Mouse (Mus musculus) liver, embryonic 12.5 days (tissue): ENCODE measurements around the gene Spag7. TPM values are rescaled to one million over a fixed set of nuclear protein-coding genes. Genes with fewer than 3 reads are reported as not detected.

Source experiments
- microRNA-seq: library from miRNA; unstranded; fragments of <30 nt; microRNA quantifications from one replicate; pipeline ENCODE4, GENCODE M21; 2017
- polyA plus RNA-seq: library from polyadenylated mRNA; unstranded; fragments of >200 nt; fragmentation: Nextera tagmentation; extraction: Ambion mirVana; gene quantifications from 2 replicates; pipeline ENCODE4 v1.2.1, GENCODE M21; 2016

Gene Spag7
- polyA plus RNA-seq, 1 experiment from 2014 or later: 84.5 TPM

Small RNAs within 50 kb of the gene (microRNA-seq; reads per million reads assigned to microRNA genes)
- not detected for gene Mir6925

Other genes with a start within 250 kb of the Spag7 start
- 17.9 and 22.5 TPM in 2 replicates for gene Arrb2, start 236.8 kb downstream of the Spag7 start, polyA plus RNA-seq
- gene Med11, start 217.5 kb downstream of the Spag7 start, polyA plus RNA-seq: 19.7 and 21.7 TPM in 2 replicates
- 0.12 and 0.23 TPM in 2 replicates for gene Zmynd15, start 210.0 kb downstream of the Spag7 start, polyA plus RNA-seq
- gene Cxcl16, start 209.4 kb downstream of the Spag7 start, polyA plus RNA-seq: 0.87 and 1.1 TPM in 2 replicates
- gene Tm4sf5, start 164.2 kb downstream of the Spag7 start, polyA plus RNA-seq: 2.8 and 2.9 TPM in 2 replicates
- 0.42 and 0.44 TPM in 2 replicates for gene Vmo1, start 154.8 kb downstream of the Spag7 start, polyA plus RNA-seq
- 15.3 and 17.5 TPM in 2 replicates for gene Gltpd2, start 150.2 kb downstream of the Spag7 start, polyA plus RNA-seq
- 415 and 437 TPM in 2 replicates for gene Psmb6, start 144.0 kb downstream of the Spag7 start, polyA plus RNA-seq
- gene Gm40193, start 136.5 kb downstream of the Spag7 start, polyA plus RNA-seq: not detected in 2 replicates
- gene Pld2, start 129.4 kb downstream of the Spag7 start, polyA plus RNA-seq: 2.0 and 2.6 TPM in 2 replicates
- 8.3 and 8.7 TPM in 2 replicates for gene Mink1, start 106.5 kb downstream of the Spag7 start, polyA plus RNA-seq
- gene 4930544D05Rik, start 53.6 kb downstream of the Spag7 start, polyA plus RNA-seq: not detected in 2 replicates
- not detected in 2 replicates for gene Chrne, start 50.2 kb downstream of the Spag7 start, polyA plus RNA-seq
- gene Gp1ba, start 30.3 kb downstream of the Spag7 start, polyA plus RNA-seq: 5.5 and 5.6 TPM in 2 replicates
- 73.6 and 86.1 TPM in 2 replicates for gene Rnf167, start 22.2 kb downstream of the Spag7 start, polyA plus RNA-seq
- 77.3 and 83.3 TPM in 2 replicates for gene Slc25a11, start 21.9 kb downstream of the Spag7 start, polyA plus RNA-seq
- 1,519 and 1,532 TPM in 2 replicates for gene Pfn1, start 14.8 kb downstream of the Spag7 start, polyA plus RNA-seq
- 6.7 and 7.6 TPM in 2 replicates for gene Eno3, start 12.2 kb downstream of the Spag7 start, polyA plus RNA-seq
- 6.1 and 6.4 TPM in 2 replicates for gene Camta2, start 18.7 kb upstream of the Spag7 start, polyA plus RNA-seq
- gene Inca1, start 30.7 kb upstream of the Spag7 start, polyA plus RNA-seq: 0.41 and 0.97 TPM in 2 replicates
- gene Kif1c, start 31.1 kb upstream of the Spag7 start, polyA plus RNA-seq: 1.0 and 1.1 TPM in 2 replicates
- gene Zfp3, start 94.8 kb upstream of the Spag7 start, polyA plus RNA-seq: 1.9 and 2.2 TPM in 2 replicates
- 0.26 and 0.41 TPM in 2 replicates for gene Scimp, start 143.2 kb upstream of the Spag7 start, polyA plus RNA-seq
- 21.1 and 23.0 TPM in 2 replicates for gene Rabep1, start 175.4 kb upstream of the Spag7 start, polyA plus RNA-seq